Comparison of ENCODE assay signal across 8 mouse cellular contexts in the genomic region with DNA sequence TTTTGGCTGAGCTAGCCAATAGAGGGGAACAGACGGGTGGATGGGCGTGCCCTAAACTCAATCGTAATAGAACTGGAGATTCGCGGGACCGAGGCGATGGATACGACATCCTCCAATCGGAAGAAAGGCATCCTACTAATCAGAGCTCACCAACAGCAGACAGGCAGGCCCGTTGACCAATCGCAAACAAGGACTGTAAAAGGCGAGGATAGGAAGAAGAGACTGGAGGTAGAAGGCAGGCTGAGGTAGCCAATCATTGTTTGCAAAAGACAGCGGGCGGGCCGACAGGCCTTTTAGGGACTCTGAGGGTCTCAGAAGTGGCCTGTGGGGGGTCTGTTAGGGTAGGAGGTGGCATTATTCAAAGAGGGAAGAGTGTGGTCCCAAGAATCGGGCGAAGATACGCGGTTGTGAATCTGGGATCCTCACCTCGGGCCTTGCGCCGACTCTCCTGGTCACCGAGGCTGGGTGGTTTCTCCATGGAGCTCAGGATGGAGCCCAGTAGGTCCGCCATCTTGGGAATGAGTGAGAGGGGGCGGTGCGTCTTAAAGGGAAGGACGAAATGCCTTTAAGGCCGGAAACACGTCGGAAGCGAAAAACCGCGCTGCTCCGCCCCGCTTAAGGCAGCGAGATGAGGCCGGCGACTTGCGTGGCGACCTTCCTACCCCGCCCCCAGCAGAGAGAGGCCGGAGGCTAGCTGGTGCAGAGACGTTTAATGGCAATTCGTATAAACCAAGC. TPM values are rescaled to one million over a fixed set of nuclear protein-coding genes. Genes with fewer than 3 reads are reported as not detected.
DNase-seq lines count a peak whose midpoint lies in the region; ATAC-seq and TF ChIP-seq lines count a peak whose summit lies in the region.

TSS of gene Spag7 (minus strand) at position 646 of the 735 bp plus-strand sequence.

- H3K4me3 ChIP-seq in embryonic facial prominence, embryonic 14.5 days (ENCODE audit: low read depth, low read length), result peak within 1 kb of the TSS; percentile 62
- H3K4me3 ChIP-seq in heart, adult 2 months, result peak within 1 kb of the TSS; percentile 89
- peak within 1 kb of the TSS; percentile 70 for H3K4me3 ChIP-seq in limb, embryonic 13.5 days
- peak within 1 kb of the TSS; percentile 57 for H3K4me3 ChIP-seq in midbrain, embryonic 16.5 days (ENCODE audit: low read depth, low read length)

- peak within 1 kb of the TSS; percentile 70 for H3K4me2 ChIP-seq in embryonic facial prominence, embryonic 14.5 days (ENCODE audit: low read depth, low read length)
- peak within 1 kb of the TSS; percentile 86 for H3K4me2 ChIP-seq in limb, embryonic 13.5 days (replicated peaks)
- H3K4me2 ChIP-seq in midbrain, embryonic 16.5 days (ENCODE audit: low read length), result peak within 1 kb of the TSS; percentile 79

- TF ChIP-seq EP300 in heart, adult 2 months (IDR thresholded peaks at IDR 0.05; ENCODE audit: insufficient read depth, low read depth, low read length), result peak; percentile 52; the same call in 1 of the 2 replicates

- intact Hi-C loops in heart, adult 2 months (cut with DNase I), result loop anchor here (1.0 to 2.0 kb wide), 3 partner anchors 14 to 31 kb away; partner anchors contain the start of genes Inca1, Kif1c, Pfn1 and Rnf167

- H3K27ac ChIP-seq in embryonic facial prominence, embryonic 14.5 days (replicated peaks; ENCODE audit: low read depth, low read length), result peak within 1 kb of the TSS; percentile 96
- H3K27ac ChIP-seq in heart, adult 2 months, result peak within 1 kb of the TSS; percentile 98
- peak within 1 kb of the TSS; percentile 98 for H3K27ac ChIP-seq in limb, embryonic 13.5 days
- peak within 1 kb of the TSS; percentile 97 for H3K27ac ChIP-seq in midbrain, embryonic 16.5 days (ENCODE audit: low read length)

- TF ChIP-seq CTCF in heart, adult 2 months (IDR thresholded peaks at IDR 0.05), result 0 out of 2 replicates have a peak, but pooled peaks have one; percentile 3

- peak; percentile 100 for DNase-seq in 3T3-L1 (ENCODE audit: low read depth, low spot score)
- DNase-seq in adrenal gland, postnatal 4 days (ENCODE audit: low spot score in 2 of 2), result peak; percentile 72 to 89
- DNase-seq in embryonic facial prominence, embryonic 14.5 days (ENCODE audit: low spot score), result peak; percentile 100
- peak; percentile 95 to 99 for DNase-seq in heart, adult 2 months
- peak; percentile 99 to 100 for DNase-seq in kidney, adult 8-10 months
- peak; percentile 88 to 95 for DNase-seq in spleen, postnatal 10 days (ENCODE audit: low spot score in 2 of 2)

- peak within 1 kb of the TSS; percentile 74 for H3K9ac ChIP-seq in embryonic facial prominence, embryonic 14.5 days (ENCODE audit: low read depth, low read length)
- H3K9ac ChIP-seq in heart, adult 2 months (ENCODE audit: low read depth, low read length), result peak within 1 kb of the TSS; percentile 88
- peak within 1 kb of the TSS; percentile 84 for H3K9ac ChIP-seq in limb, embryonic 13.5 days
- H3K9ac ChIP-seq in midbrain, embryonic 16.5 days (ENCODE audit: low read depth, low read length), result peak within 1 kb of the TSS; percentile 62

- H3K9me3 ChIP-seq in embryonic facial prominence, embryonic 14.5 days (ENCODE audit: control insufficient read depth, low read length), result no peaks in the 10 kb centered on the region
- H3K9me3 ChIP-seq in limb, embryonic 13.5 days, result no peaks in the 10 kb centered on the region
- no peaks in the 10 kb centered on the region for H3K9me3 ChIP-seq in midbrain, embryonic 16.5 days (replicated peaks; ENCODE audit: control insufficient read depth, low read length, poor library complexity, severe bottlenecking)

- under 1% methylated on average over 43 of the region's 44 CpGs for WGBS in embryonic facial prominence, embryonic 14.5 days
- under 1% methylated on average over 44 of the region's 44 CpGs for WGBS in heart, adult 2 months
- WGBS in limb, embryonic 13.5 days, result under 1% methylated on average over 44 of the region's 44 CpGs
- WGBS in midbrain, embryonic 16.5 days, result under 1% methylated on average over 44 of the region's 44 CpGs

- H3K4me1 ChIP-seq in embryonic facial prominence, embryonic 14.5 days (ENCODE audit: control insufficient read depth, insufficient read depth, low read length), result peaks cover 10% of the 10 kb centered on the region
- peaks cover 2% of the 10 kb centered on the region for H3K4me1 ChIP-seq in heart, adult 2 months (ENCODE audit: control insufficient read depth, insufficient read depth, low read length)
- H3K4me1 ChIP-seq in limb, embryonic 13.5 days, result peaks cover 28% of the 10 kb centered on the region
- peaks cover 22% of the 10 kb centered on the region for H3K4me1 ChIP-seq in midbrain, embryonic 16.5 days (ENCODE audit: control insufficient read depth, insufficient read depth, low read length)

- peak; percentile 96 for ATAC-seq in embryonic facial prominence, embryonic 14.5 days (ENCODE audit: low read depth)
- peak; percentile 96 for ATAC-seq in limb, embryonic 13.5 days (ENCODE audit: low FRiP score, low read depth)
- peak; percentile 96 for ATAC-seq in midbrain, embryonic 16.5 days

- peaks cover 33% of the 10 kb centered on the region for H3K36me3 ChIP-seq in embryonic facial prominence, embryonic 14.5 days (ENCODE audit: control insufficient read depth, insufficient read depth, low read length)
- H3K36me3 ChIP-seq in heart, adult 2 months (ENCODE audit: control insufficient read depth, insufficient read depth, low read length), result peaks cover 3% of the 10 kb centered on the region
- peaks cover 59% of the 10 kb centered on the region for H3K36me3 ChIP-seq in limb, embryonic 13.5 days
- peaks cover 8% of the 10 kb centered on the region for H3K36me3 ChIP-seq in midbrain, embryonic 16.5 days (ENCODE audit: control insufficient read depth, insufficient read depth, low read length)

- H3K79me2 ChIP-seq in heart, adult 2 months (replicated peaks; ENCODE audit: control insufficient read depth, insufficient read depth, low read length), result no peaks in the 10 kb centered on the region

- TF ChIP-seq POLR2A in heart, adult 2 months (IDR thresholded peaks at IDR 0.05; ENCODE audit: insufficient read depth, low read depth, low read length), result peak; percentile 92

- no peaks in the 10 kb centered on the region for H3K27me3 ChIP-seq in embryonic facial prominence, embryonic 14.5 days (replicated peaks; ENCODE audit: control insufficient read depth, insufficient read depth, low read length)
- H3K27me3 ChIP-seq in heart, adult 2 months (ENCODE audit: control insufficient read depth, insufficient read depth, low read length), result no peaks in the 10 kb centered on the region
- H3K27me3 ChIP-seq in limb, embryonic 13.5 days, result no peaks in the 10 kb centered on the region
- no peaks in the 10 kb centered on the region for H3K27me3 ChIP-seq in midbrain, embryonic 16.5 days (ENCODE audit: control insufficient read depth, insufficient read depth, low read depth, low read length)

RNA-seq across cellular contexts. Expression of gene Spag7, which starts in this region (rescaled TPM):
- total RNA-seq in adrenal gland, postnatal 4 days (2021), result 10 to 100 TPM; 82.0 to 87.2 TPM
- polyA plus RNA-seq in embryonic facial prominence, embryonic 14.5 days (2014; fragmentation: Nextera tagmentation; extraction: Ambion mirVana), result 88.9 and 97.1 TPM in 2 replicates
- total RNA-seq in heart, adult 2 months (2021), result 10 to 100 TPM; 82.8 to 99.4 TPM
- 72.9 and 87.8 TPM in 2 replicates for polyA plus RNA-seq in heart, adult 2 months (2012; rRNA removed)
- 159 and 165 TPM in 2 replicates for polyA plus RNA-seq in limb, embryonic 13.5 days (2015; fragmentation: Nextera tagmentation; extraction: Ambion mirVana)
- polyA plus RNA-seq in midbrain, embryonic 16.5 days (2015; fragmentation: Nextera tagmentation; extraction: Ambion mirVana), result 151 and 157 TPM in 2 replicates

Comparison
In these comparisons a context has a peak if more than half of its experiments do, and no peak if none do; other contexts are left out.
1. Peak in every context shown above with its lines: DNase-seq, ATAC-seq, H3K4me3 ChIP-seq and H3K27ac ChIP-seq.